Mouse (Mus musculus): ENCODE measurements at regions not wholly inside any gene's neighbourhood (a gene's known extent, or its start where the extent isn't known, plus 50 kb on each side); places are given as distances from the start of the nearest gene placed in this dataset.

DNA sequence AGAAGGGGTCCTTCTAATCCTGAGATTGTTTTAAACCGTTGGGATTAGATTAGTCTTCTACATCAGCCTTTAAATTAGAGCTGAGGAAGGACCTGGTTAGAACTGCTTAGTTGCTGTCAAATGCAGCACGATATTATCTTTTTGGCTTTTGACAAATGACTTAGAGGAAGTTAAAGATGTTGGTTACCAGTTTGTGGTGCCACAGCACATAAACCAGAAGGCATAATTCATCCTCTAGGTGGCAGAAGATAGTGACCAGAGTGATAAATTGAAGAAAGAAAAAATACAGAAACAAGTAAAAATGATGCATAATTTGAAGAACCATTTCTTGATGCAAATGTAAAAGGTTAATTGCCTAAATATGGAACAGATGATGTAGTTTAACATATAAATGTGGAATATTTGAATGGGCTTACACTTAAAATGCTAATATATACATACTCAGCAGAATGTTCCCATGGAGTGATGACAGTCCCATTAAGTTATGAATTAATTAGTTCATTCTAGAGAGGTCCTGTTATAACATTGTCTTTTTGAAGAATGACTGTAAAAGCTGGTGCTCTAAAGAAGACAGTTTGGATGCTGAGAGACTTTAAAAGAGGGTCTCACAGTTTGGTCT, 760.0 kb downstream of the 1190002N15Rik start:
- intact Hi-C loops (cut with DNase I): loop anchor here (10.0 kb wide), 1 partner anchor 927 kb away; no protein-coding TSS in a partner anchor

More for the DNA sequence above, 760.0 kb downstream of the 1190002N15Rik start:
- DNase-seq (ENCODE audit: low spot score in 2 of 2): no peak

Data from left cerebral cortex, postnatal 36 days (tissue).